Mouse (Mus musculus): ENCODE results near the gene Carmil2. TPM values are rescaled to one million over a fixed set of nuclear protein-coding genes. Genes with fewer than 3 reads are reported as not detected.
A peak's percentile ranks its signal among the peaks of the same experiment; 100 is the strongest.

Gene Carmil2
- polyA plus RNA-seq, 1 experiment, result 408 TPM

- 89% methylated on average over 28 of the region's 30 CpGs for WGBS
- Histone ChIP-seq H3K4me3 (ENCODE audit: control insufficient read depth, insufficient read depth, low read length) (no peak overlapping the region), H3K36me3 (ENCODE audit: control insufficient read depth, insufficient read depth, low read length) (peaks cover 95% of the 10 kb centered on the region), H3K27me3 (ENCODE audit: control insufficient read depth, insufficient read depth, low read length) (no peaks in the 10 kb centered on the region), H3K27ac (ENCODE audit: control insufficient read depth, insufficient read depth, low read length) (no peak overlapping the region), H3K4me1 (replicated peaks; ENCODE audit: control insufficient read depth, insufficient read depth, low read length) (0 out of 2 replicates have a peak, but pooled peaks cover 2% of the 10 kb centered on the region)
- no peak for TF ChIP-seq POLR2A (IDR thresholded peaks at IDR 0.05; ENCODE audit: control insufficient read depth, extremely low read depth, insufficient read depth, low read length, poor library complexity)
- TF ChIP-seq CTCF (IDR thresholded peaks at IDR 0.05; ENCODE audit: borderline replicate concordance, control insufficient read depth, extremely low read depth, insufficient read depth, low read length, poor library complexity), result no peak
- no peak for DNase-seq
Observed at GRCm38 (mm10) chr8:105693648-105694047, 7.6 kb downstream of the Carmil2 start.

GRCm38 (mm10) chr8:105694051-105694799, 8.2 kb downstream of the Carmil2 start:
- WGBS, result 95% methylated on average over 40 of the region's 40 CpGs
- H3K4me3 ChIP-seq (ENCODE audit: control insufficient read depth, insufficient read depth, low read length), result no peak overlapping the region
- no peaks in the 10 kb centered on the region for H3K27me3 ChIP-seq (ENCODE audit: control insufficient read depth, insufficient read depth, low read length)
- TF ChIP-seq POLR2A (IDR thresholded peaks at IDR 0.05; ENCODE audit: control insufficient read depth, extremely low read depth, insufficient read depth, low read length, poor library complexity), result no peak
- TF ChIP-seq CTCF (IDR thresholded peaks at IDR 0.05; ENCODE audit: borderline replicate concordance, control insufficient read depth, extremely low read depth, insufficient read depth, low read length, poor library complexity), result no peak
- no peaks in the 10 kb centered on the region for H3K4me1 ChIP-seq (replicated peaks; ENCODE audit: control insufficient read depth, insufficient read depth, low read length)
- peaks cover 89% of the 10 kb centered on the region for H3K36me3 ChIP-seq (ENCODE audit: control insufficient read depth, insufficient read depth, low read length)
- no peak overlapping the region for H3K27ac ChIP-seq (ENCODE audit: control insufficient read depth, insufficient read depth, low read length)
- DNase-seq, result no peak

- Histone ChIP-seq H3K27me3 (ENCODE audit: control insufficient read depth, insufficient read depth, low read length) (no peaks in the 10 kb centered on the region), H3K27ac (ENCODE audit: control insufficient read depth, insufficient read depth, low read length) (no peak overlapping the region), H3K4me3 (ENCODE audit: control insufficient read depth, insufficient read depth, low read length) (no peak overlapping the region), H3K36me3 (ENCODE audit: control insufficient read depth, insufficient read depth, low read length) (peaks cover 80% of the 10 kb centered on the region), H3K4me1 (replicated peaks; ENCODE audit: control insufficient read depth, insufficient read depth, low read length) (peaks cover 9% of the 10 kb centered on the region)
- 96% methylated on average over 30 of the region's 30 CpGs for WGBS
- no peak for DNase-seq
- TF ChIP-seq POLR2A (IDR thresholded peaks at IDR 0.05; ENCODE audit: control insufficient read depth, extremely low read depth, insufficient read depth, low read length, poor library complexity) (no peak), CTCF (IDR thresholded peaks at IDR 0.05; ENCODE audit: borderline replicate concordance, control insufficient read depth, extremely low read depth, insufficient read depth, low read length, poor library complexity) (no peak)
Observed at GRCm38 (mm10) chr8:105695080-105695780, 9.2 kb downstream of the Carmil2 start.

- no peak overlapping the region for H3K4me3 ChIP-seq (ENCODE audit: control insufficient read depth, insufficient read depth, low read length)
- WGBS, result 95% methylated on average over 17 of the region's 17 CpGs
- no peak overlapping the region for H3K27ac ChIP-seq (ENCODE audit: control insufficient read depth, insufficient read depth, low read length)
- no peaks in the 10 kb centered on the region for H3K27me3 ChIP-seq (ENCODE audit: control insufficient read depth, insufficient read depth, low read length)
- peaks cover 20% of the 10 kb centered on the region for H3K4me1 ChIP-seq (replicated peaks; ENCODE audit: control insufficient read depth, insufficient read depth, low read length)
- peaks cover 60% of the 10 kb centered on the region for H3K36me3 ChIP-seq (ENCODE audit: control insufficient read depth, insufficient read depth, low read length)
- DNase-seq, result no peak
- TF ChIP-seq CTCF (IDR thresholded peaks at IDR 0.05; ENCODE audit: borderline replicate concordance, control insufficient read depth, extremely low read depth, insufficient read depth, low read length, poor library complexity) (no peak), POLR2A (IDR thresholded peaks at IDR 0.05; ENCODE audit: control insufficient read depth, extremely low read depth, insufficient read depth, low read length, poor library complexity) (no peak)
Observed at GRCm38 (mm10) chr8:105697196-105697780, 11.2 kb downstream of the Carmil2 start.

GRCm38 (mm10) chr8:105698734-105699133, 12.7 kb downstream of the Carmil2 start:
- 98% methylated on average over 5 of the region's 5 CpGs for WGBS
- H3K36me3 ChIP-seq (ENCODE audit: control insufficient read depth, insufficient read depth, low read length), result peaks cover 46% of the 10 kb centered on the region
- peaks cover 20% of the 10 kb centered on the region for H3K4me1 ChIP-seq (replicated peaks; ENCODE audit: control insufficient read depth, insufficient read depth, low read length)
- DNase-seq, result no peak
- TF ChIP-seq CTCF (IDR thresholded peaks at IDR 0.05; ENCODE audit: borderline replicate concordance, control insufficient read depth, extremely low read depth, insufficient read depth, low read length, poor library complexity), result no peak
- no peak for TF ChIP-seq POLR2A (IDR thresholded peaks at IDR 0.05; ENCODE audit: control insufficient read depth, extremely low read depth, insufficient read depth, low read length, poor library complexity)
- H3K27ac ChIP-seq (ENCODE audit: control insufficient read depth, insufficient read depth, low read length), result no peak overlapping the region
- no peaks in the 10 kb centered on the region for H3K27me3 ChIP-seq (ENCODE audit: control insufficient read depth, insufficient read depth, low read length)
- no peak overlapping the region for H3K4me3 ChIP-seq (ENCODE audit: control insufficient read depth, insufficient read depth, low read length)

GRCm38 (mm10) chr8:105699488-105700215, 13.6 kb downstream of the Carmil2 start:
- H3K36me3 ChIP-seq (ENCODE audit: control insufficient read depth, insufficient read depth, low read length), result peaks cover 37% of the 10 kb centered on the region
- H3K4me3 ChIP-seq (ENCODE audit: control insufficient read depth, insufficient read depth, low read length), result peak overlapping the region; percentile 88; the same call in 1 of the 2 replicates
- no peak overlapping the region for H3K27ac ChIP-seq (ENCODE audit: control insufficient read depth, insufficient read depth, low read length)
- DNase-seq, result no peak
- WGBS, result 94% methylated on average over 11 of the region's 11 CpGs
- H3K27me3 ChIP-seq (ENCODE audit: control insufficient read depth, insufficient read depth, low read length), result no peaks in the 10 kb centered on the region
- H3K4me1 ChIP-seq (replicated peaks; ENCODE audit: control insufficient read depth, insufficient read depth, low read length), result peaks cover 20% of the 10 kb centered on the region
- TF ChIP-seq CTCF (IDR thresholded peaks at IDR 0.05; ENCODE audit: borderline replicate concordance, control insufficient read depth, extremely low read depth, insufficient read depth, low read length, poor library complexity), result no peak
- no peak for TF ChIP-seq POLR2A (IDR thresholded peaks at IDR 0.05; ENCODE audit: control insufficient read depth, extremely low read depth, insufficient read depth, low read length, poor library complexity)
